Mouse (Mus musculus) ES-E14 (cell line): ENCODE results near the gene H2afz. TPM values are rescaled to one million over a fixed set of nuclear protein-coding genes. Genes with fewer than 3 reads are reported as not detected.

Experiments
- DNase-seq: peaks from one replicate; pipeline ENCODE4 v3.0.0-alpha.2; 2013; ENCODE audit warnings: low read depth, low spot score
- H3K27ac ChIP-seq: 2 replicates; pipeline ENCODE4 v1.5.1; 2012; ENCODE audit warnings: low read depth, mild to moderate bottlenecking, low read length, moderate library complexity, mixed read lengths; ENCODE audit not compliant: poor library complexity, insufficient read depth, severe bottlenecking
- H3K36me3 ChIP-seq: 2 replicates; pipeline ENCODE4 v1.6.1; 2012; ENCODE audit warnings: mild to moderate bottlenecking, low read length, moderate library complexity, mixed read lengths; ENCODE audit not compliant: control insufficient read depth, poor library complexity, insufficient read depth, severe bottlenecking
- H3K4me1 ChIP-seq, 2 experiments: fragments of 150-350 bp in 1 of 2; sonication (generic) in 1 of 2; 2 replicates each; pipeline ENCODE4 v1.6.1; 2012; ENCODE audit warnings: low read length in 2 of 2, mild to moderate bottlenecking in 1 of 2, mixed read lengths in 1 of 2; ENCODE audit not compliant: control insufficient read depth in 2 of 2, insufficient read depth in 2 of 2, poor library complexity in 1 of 2
- H3K4me3 ChIP-seq, 2 experiments: fragments of 150-350 bp in 1 of 2; sonication (generic) in 1 of 2; 2 replicates each; pipeline ENCODE4 v1.5.1; 2012; ENCODE audit warnings: low read length in 2 of 2, low read depth in 1 of 2, mild to moderate bottlenecking in 1 of 2, mixed read lengths in 1 of 2; ENCODE audit not compliant: insufficient read depth in 1 of 2, poor library complexity in 1 of 2, severe bottlenecking in 1 of 2
- H3K9ac ChIP-seq: 2 replicates; pipeline ENCODE4 v1.6.1; 2012; ENCODE audit warnings: low read depth, mild to moderate bottlenecking, low read length, mixed read lengths; ENCODE audit not compliant: poor library complexity, insufficient read depth, severe bottlenecking
- H3K9me3 ChIP-seq: fragments of 150-350 bp; sonication (generic); 2 replicates; pipeline ENCODE4 v1.6.1; 2012; ENCODE audit warnings: low read depth, mild to moderate bottlenecking, low read length; ENCODE audit not compliant: control insufficient read depth, insufficient read depth
- CHD2 ChIP-seq: IDR thresholded peaks from 2 replicates; pipeline ENCODE4 v1.6.1; 2014; ENCODE audit warnings: mild to moderate bottlenecking, low read depth, low read length, inconsistent platforms
- HCFC1 ChIP-seq: IDR thresholded peaks from 2 replicates; pipeline ENCODE4 v1.6.1; 2012; ENCODE audit warnings: low read length, inconsistent platforms, borderline replicate concordance; ENCODE audit not compliant: insufficient read depth
- MAFK ChIP-seq: IDR thresholded peaks from 2 replicates; pipeline ENCODE4 v1.6.1; 2014; ENCODE audit warnings: mild to moderate bottlenecking, low read depth, low read length, inconsistent platforms; ENCODE audit not compliant: insufficient read depth
- ZC3H11A ChIP-seq: IDR thresholded peaks from 2 replicates; pipeline ENCODE4 v1.6.1; 2012; ENCODE audit warnings: low read depth, mild to moderate bottlenecking, inconsistent platforms, low read length, borderline replicate concordance
- ZNF384 ChIP-seq: IDR thresholded peaks from 2 replicates; pipeline ENCODE4 v1.6.1; 2012; ENCODE audit warnings: low read depth, low read length, inconsistent platforms
- in situ Hi-C, 2 experiments: fragments of 600-800 bp; cut with MboI; formaldehyde crosslinking; loops; one replicate each; pipeline ENCODE4 v1.15.1; 2025; ENCODE audit warnings: low sequenced_read_pairs in 2 of 2, inconsistent platforms in 1 of 2; ENCODE audit not compliant: unreplicated experiment in 2 of 2
- total RNA-seq: library from RNA; depleted of rRNA; stranded (reverse); fragments of 300-350 nt; gene quantifications from 2 replicates; pipeline ENCODE4 v1.2.3, GENCODE M21; 2012

Gene H2afz
- total RNA-seq, 1 experiment, result 1,847 TPM

DNA sequence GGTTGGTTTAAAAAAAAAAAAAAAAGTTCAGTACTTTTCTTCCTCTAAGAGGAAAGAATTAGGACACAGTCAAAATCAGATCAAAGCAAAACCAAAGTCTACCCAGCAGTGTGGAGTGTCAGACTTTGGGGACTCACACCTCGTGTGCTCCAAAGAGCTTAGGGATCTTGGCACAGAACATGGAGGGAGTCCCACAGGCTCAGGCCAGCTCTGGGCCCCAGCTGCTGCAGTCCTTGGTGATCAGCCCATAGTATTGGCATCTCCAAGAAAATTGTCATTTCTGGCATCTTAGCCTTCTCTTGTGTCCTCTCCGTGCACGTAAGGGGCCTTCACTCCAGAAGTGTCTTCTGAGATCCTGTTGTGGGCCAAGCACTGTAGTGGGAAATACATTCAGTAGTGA is 26.8 kb downstream of the H2afz start:
- no peaks in the 10 kb centered on the region for H3K36me3 ChIP-seq
- no peak for DNase-seq
- TF ChIP-seq CHD2 (no peak), MAFK (no peak), ZNF384 (no peak), ZC3H11A (no peak), HCFC1 (no peak)

DNA sequence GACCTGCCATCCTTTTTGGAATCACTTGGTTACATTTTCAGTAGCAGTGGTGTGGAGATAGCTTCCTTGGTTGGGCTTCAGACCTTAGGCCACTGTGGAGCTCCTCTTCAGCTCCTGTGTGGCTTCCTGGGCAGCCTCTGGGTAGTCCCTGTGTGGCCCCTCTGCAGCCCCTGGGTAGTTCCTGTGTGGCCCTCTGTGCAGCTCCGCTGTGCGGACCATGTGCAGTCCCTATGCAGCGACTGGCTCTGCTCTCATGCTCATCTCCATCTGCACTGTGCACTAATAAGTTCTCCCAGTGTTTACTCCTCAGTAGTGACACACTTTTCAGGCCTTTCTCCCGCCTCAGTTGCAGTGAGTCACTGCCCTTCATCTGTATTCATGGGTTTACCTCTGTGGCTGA is 27.8 kb downstream of the H2afz start:
- Histone ChIP-seq H3K27ac (no peak overlapping the region), H3K9me3 (no peaks in the 10 kb centered on the region), H3K4me3 (no peak overlapping the region), H3K4me1 (peaks cover 0 to 12% of the 10 kb centered on the region in 2 experiments; a peak in 2 of 4 replicates), H3K36me3 (no peaks in the 10 kb centered on the region), H3K9ac (no peak overlapping the region)
- no peak for DNase-seq
- in situ Hi-C loops, result no loop called here
- TF ChIP-seq HCFC1, result no peak
- no peak for TF ChIP-seq CHD2
- TF ChIP-seq ZNF384, result no peak
- no peak for TF ChIP-seq ZC3H11A

More for the DNA sequence above, 26.8 kb downstream of the H2afz start:
- Histone ChIP-seq H3K9me3 (no peaks in the 10 kb centered on the region), H3K27ac (no peak overlapping the region), H3K9ac (no peak overlapping the region), H3K4me3 (no peak overlapping the region), H3K4me1 (peaks cover 0 to 12% of the 10 kb centered on the region in 2 experiments; a peak in 2 of 4 replicates)
- in situ Hi-C loops, result no loop called here

DNA sequence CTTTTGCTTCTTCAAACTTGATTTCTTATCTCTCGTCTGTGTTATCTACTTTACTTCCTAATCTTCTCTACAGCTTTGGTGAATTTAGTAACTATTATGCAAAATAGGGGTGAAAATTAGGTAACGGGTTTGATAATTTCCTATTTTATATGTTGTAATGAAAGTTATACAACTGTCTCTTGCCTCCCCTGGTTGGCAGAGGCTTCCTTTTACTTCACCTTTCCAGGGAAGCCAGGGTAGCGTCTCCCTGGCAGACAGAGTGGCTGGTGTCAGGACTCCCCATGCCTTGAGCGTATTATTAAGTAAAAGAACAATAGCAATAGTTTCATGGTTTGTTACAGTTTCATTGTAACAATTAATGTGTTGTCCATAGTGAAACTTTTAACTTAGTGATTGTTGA is 29.5 kb downstream of the H2afz start:
- no peak for DNase-seq
- no peaks in the 10 kb centered on the region for H3K36me3 ChIP-seq
- TF ChIP-seq HCFC1, result no peak
- no peak for TF ChIP-seq MAFK
- H3K9ac ChIP-seq, result no peak overlapping the region
- H3K4me3 ChIP-seq, result no peak overlapping the region
- H3K4me1 ChIP-seq, result peaks cover 0 to 4% of the 10 kb centered on the region in 2 experiments; a peak in 1 of 4 replicates
- no peaks in the 10 kb centered on the region for H3K9me3 ChIP-seq
- in situ Hi-C loops, result no loop called here
- H3K27ac ChIP-seq, result no peak overlapping the region

DNA sequence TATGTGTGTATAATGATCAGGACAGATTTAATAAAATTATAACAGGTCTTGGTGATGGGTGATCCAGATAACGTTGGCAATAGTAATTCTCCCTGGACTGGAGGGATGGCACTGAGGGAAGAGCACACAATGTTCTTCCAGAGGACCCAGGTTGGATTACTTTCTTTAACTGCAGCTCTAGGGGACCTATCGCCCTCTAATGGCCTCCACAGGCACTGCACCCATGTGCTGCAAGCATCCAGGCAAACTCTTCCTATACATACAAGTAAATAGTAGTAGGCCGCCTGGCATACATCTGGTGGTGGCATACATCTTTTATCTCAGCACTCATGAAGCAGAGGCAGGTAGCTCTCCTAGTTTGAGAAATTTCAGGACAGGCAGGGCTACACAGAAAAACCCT is 30.9 kb downstream of the H2afz start:
- DNase-seq, result no peak
- Histone ChIP-seq H3K27ac (no peak overlapping the region), H3K9ac (no peak overlapping the region), H3K4me1 (0 out of 4 replicates have a peak, but pooled peaks cover 0 to 3% of the 10 kb centered on the region in 2 experiments), H3K36me3 (no peaks in the 10 kb centered on the region), H3K4me3 (no peak overlapping the region), H3K9me3 (no peaks in the 10 kb centered on the region)
- in situ Hi-C loops, result no loop called here
- TF ChIP-seq ZC3H11A (no peak), ZNF384 (no peak), HCFC1 (no peak), CHD2 (no peak), MAFK (no peak)

DNA sequence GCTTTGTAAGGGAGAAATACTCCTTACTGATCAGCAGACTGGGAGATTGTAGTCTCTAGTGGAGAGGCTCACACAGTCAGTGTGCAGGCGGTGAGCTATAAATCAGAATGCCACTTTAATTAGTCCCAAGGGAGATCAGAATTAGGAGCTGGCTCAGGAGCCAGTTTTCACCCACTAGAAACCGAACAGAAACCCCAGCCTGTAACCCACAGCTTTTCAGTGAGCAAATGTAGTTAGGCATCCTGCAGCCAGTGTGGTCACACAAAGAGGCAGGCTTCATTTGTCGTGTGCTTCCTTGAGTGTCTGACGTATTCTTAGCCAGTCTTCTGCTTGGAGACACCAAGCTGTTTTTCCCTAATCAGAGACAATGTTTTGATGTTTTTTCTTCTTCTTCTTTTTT is 32.1 kb downstream of the H2afz start:
- no peak for DNase-seq
- Histone ChIP-seq H3K4me1 (0 out of 4 replicates have a peak, but pooled peaks cover 0 to 2% of the 10 kb centered on the region in 2 experiments), H3K36me3 (no peaks in the 10 kb centered on the region), H3K9ac (no peak overlapping the region), H3K27ac (no peak overlapping the region), H3K4me3 (no peak overlapping the region), H3K9me3 (no peaks in the 10 kb centered on the region)
- TF ChIP-seq MAFK (no peak), ZC3H11A (no peak), ZNF384 (no peak), HCFC1 (no peak), CHD2 (no peak)
- in situ Hi-C loops, result no loop called here
